Mouse (Mus musculus): Measurements from ENCODE around the gene Sap18b.
"Not testable (repeated sequence)": the region's sequence is repeated elsewhere in the genome, so short reads cannot be mapped to it uniquely, and the experiment has no call there.

Sap18b gene

GRCm38 (mm10) chr8:95845026-95845425 lies 19.9 kb downstream of the Sap18b start:
- ChIA-PET POLR2A (interaction anchor here (0.6 to 3.0 kb wide), 15 partner anchors 8 to 243 kb away, joined by 3 to 20 read pairs (median 5); partner anchors contain the start of genes Got2 (in 2 of the 4), Slc38a7 (in 2 of the 4) and Cnot1 (in 1 of the 4)), CTCF (interaction anchor here (0.5 to 1.7 kb wide), 7 partner anchors 9 to 284 kb away, joined by 3 to 5 read pairs (median 4); partner anchors contain the start of gene Slc38a7 (in 1 of the 4))

- CTCF ChIA-PET: no interaction called here
- POLR2A ChIA-PET: interaction anchor here in 1 of 4 experiments (1.0 to 2.5 kb wide), 4 partner anchors 11 to 31 kb away, joined by 3 to 8 read pairs (median 4); no protein-coding TSS in a partner anchor
These were observed 23.0 kb downstream of the Sap18b start for GRCm38 (mm10) chr8:95848061-95848551.

- ChIA-PET CTCF (interaction anchor here in 2 of 4 experiments (0.7 to 0.8 kb wide), 4 partner anchors 31 to 1855 kb away, joined by 3 to 10 read pairs (median 4); no protein-coding TSS in a partner anchor), POLR2A (interaction anchor here in 2 of 4 experiments (0.5 to 2.5 kb wide), 4 partner anchors 12 to 30 kb away, joined by 3 to 8 read pairs (median 4); no protein-coding TSS in a partner anchor)
These were observed 23.8 kb downstream of the Sap18b start for GRCm38 (mm10) chr8:95848734-95849464.

GRCm38 (mm10) chr8:95850326-95850725 lies 25.2 kb downstream of the Sap18b start:
- ChIA-PET POLR2A (interaction anchor here in 3 of 4 experiments (0.6 to 4.2 kb wide), 6 partner anchors 9 to 1162 kb away, joined by 4 to 55 read pairs (median 8); no protein-coding TSS in a partner anchor), CTCF (no interaction called here)

GRCm38 (mm10) chr8:95852290-95852689 lies 27.1 kb downstream of the Sap18b start:
- ChIA-PET POLR2A (interaction anchor here (0.6 to 4.2 kb wide), 63 partner anchors 7 to 418 kb away, joined by 3 to 55 read pairs (median 4); partner anchors contain the start of genes Got2 (in 2 of the 4), Cfap20 (in 1 of the 4), Cnot1 (in 1 of the 4) and Ndrg4 (in 1 of the 4)), CTCF (interaction anchor here in 2 of 4 experiments (1.1 to 2.0 kb wide), 4 partner anchors 16 to 63 kb away, joined by 3 to 8 read pairs (median 4); partner anchors contain the start of gene Got2 (in 2 of the 2))

GRCm38 (mm10) chr8:95853102-95853843 lies 28.1 kb downstream of the Sap18b start, which contains the start of gene Slc38a7:
TSS of gene Slc38a7 (minus strand) at chr8:95853539.
- ChIA-PET POLR2A (interaction anchor here (0.6 to 4.2 kb wide), 97 partner anchors 8 to 521 kb away, joined by 3 to 55 read pairs (median 4); partner anchors contain the start of genes Cnot1 (in 2 of the 4), Got2 (in 2 of the 4), Setd6 (in 2 of the 4) and Cfap20 (in 1 of the 4)), CTCF (interaction anchor here (0.6 to 2.0 kb wide), 10 partner anchors 8 to 254 kb away, joined by 3 to 8 read pairs (median 4); partner anchors contain the start of gene Got2 (in 2 of the 4))

- ChIA-PET CTCF (interaction anchor here in 2 of 4 experiments (1.0 to 2.0 kb wide), 4 partner anchors 34 to 255 kb away, joined by 3 to 8 read pairs (median 4); partner anchors contain the start of gene Got2 (in 1 of the 2)), POLR2A (interaction anchor here (0.6 to 4.2 kb wide), 40 partner anchors 9 to 1216 kb away, joined by 3 to 55 read pairs (median 6); partner anchors contain the start of genes Setd6 (in 2 of the 4), Cnot1 (in 1 of the 4), Sap18b (in 1 of the 4) and Usb1 (in 1 of the 4))
These were observed 29.0 kb downstream of the Sap18b start for GRCm38 (mm10) chr8:95854174-95854573.

GRCm38 (mm10) chr8:95863761-95864440 lies 38.8 kb downstream of the Sap18b start:
- CTCF ChIA-PET: not testable (repeated sequence)

GRCm38 (mm10) chr8:95864851-95865250 lies 39.7 kb downstream of the Sap18b start:
- POLR2A ChIA-PET: interaction anchor here in 2 of 4 experiments (0.9 to 1.0 kb wide), 2 partner anchors 12 kb away, joined by 4 to 6 read pairs; partner anchors contain the start of gene Slc38a7 (in 2 of the 2)
- CTCF ChIA-PET: not testable (repeated sequence)

More at GRCm38 (mm10) chr8:95863761-95864440, 38.8 kb downstream of the Sap18b start:
- POLR2A ChIA-PET: interaction anchor here (0.7 to 3.3 kb wide), 13 partner anchors 9 to 319 kb away, joined by 3 to 29 read pairs (median 3); partner anchors contain the start of gene Slc38a7 (in 3 of the 4)

GRCm38 (mm10) chr8:95871690-95872089 lies 46.5 kb downstream of the Sap18b start:
- POLR2A ChIA-PET: interaction anchor here (0.6 to 2.8 kb wide), 6 partner anchors 18 to 96 kb away, joined by 3 to 9 read pairs (median 4); partner anchors contain the start of gene Slc38a7 (in 3 of the 4)

GRCm38 (mm10) chr8:95875270-95875669 lies 50.1 kb downstream of the Sap18b start:
- ChIA-PET POLR2A (interaction anchor here in 1 of 4 experiments (1.5 kb wide), 2 partner anchors 10 to 12 kb away, joined by 3 to 4 read pairs; no protein-coding TSS in a partner anchor), CTCF (no interaction called here)

More at GRCm38 (mm10) chr8:95871690-95872089, 46.5 kb downstream of the Sap18b start:
- CTCF ChIA-PET: interaction anchor here in 1 of 4 experiments (0.6 kb wide), 1 partner anchor 179 kb away, joined by 3 read pairs; no protein-coding TSS in a partner anchor
